Mouse (Mus musculus): Measurements from ENCODE around the gene Ccl24. TPM values are rescaled to one million over a fixed set of nuclear protein-coding genes. Genes with fewer than 3 reads are reported as not detected.
"Not testable (repeated sequence)": the region's sequence is repeated elsewhere in the genome, so short reads cannot be mapped to it uniquely, and the experiment has no call there.

The Ccl24 gene
- 1 to 10 TPM in 7 of 26 experiments, under 1 TPM in 4, not detected in 15; 0.66 to 3.3 (median 1.6) TPM for total RNA-seq (2018; cell fraction: chromatin; rRNA removed)
- 1 to 10 TPM in 20 of 26 experiments, under 1 TPM in 6; 0.42 to 6.8 (median 1.6) TPM for total RNA-seq (2018; cell fraction: cytosol; rRNA removed)
- total RNA-seq (2018; cell fraction: nucleus; rRNA removed): 1 to 10 TPM in 12 of 26 experiments, under 1 TPM in 5, not detected in 9; 0.36 to 5.5 (median 1.6) TPM
- 1.8 to 4.7 TPM in 2 of 3 replicates, not detected in the other for polyA plus RNA-seq (2018)

- no peak within 1 kb of the TSS for H3K4me3 ChIP-seq (ENCODE audit: inconsistent target)
Observed at GRCm38 (mm10) chr5:135573006-135573405, at the start of gene Ccl24. TSS of gene Ccl24 (minus strand) at chr5:135573049.

DNA sequence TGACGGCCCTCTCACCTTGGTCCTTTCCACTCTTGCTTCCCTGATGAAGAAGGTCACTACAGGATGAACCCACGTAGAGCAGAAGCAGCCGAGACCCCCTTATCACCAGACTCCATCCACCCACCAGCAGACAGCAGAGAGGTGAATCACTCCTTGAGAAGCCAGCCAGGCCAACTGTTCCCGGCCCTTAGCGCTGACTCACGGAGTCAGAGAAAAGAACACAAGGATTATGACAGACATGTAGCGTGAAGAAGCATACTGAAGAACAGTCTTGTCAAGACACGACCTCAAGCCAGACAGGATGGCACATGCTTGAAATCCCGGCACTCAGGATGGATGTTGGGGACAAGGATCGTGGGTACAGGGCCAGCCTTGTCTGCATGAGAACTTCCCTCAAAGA, 48.9 kb upstream of the Ccl24 start:
- WGBS (ENCODE audit: missing documents): 94% methylated on average over 10 of the region's 10 CpGs
- no peak overlapping the region for H3K27ac ChIP-seq
- H3K36me3 ChIP-seq (ENCODE audit: inconsistent target): no peaks in the 10 kb centered on the region
- no peak overlapping the region for H3K4me3 ChIP-seq (ENCODE audit: inconsistent target)
- no peaks in the 10 kb centered on the region for H3K79me2 ChIP-seq (ENCODE audit: inconsistent target)

More at GRCm38 (mm10) chr5:135573006-135573405, at the start of gene Ccl24:
- H3K36me3 ChIP-seq (ENCODE audit: inconsistent target): no peaks in the 10 kb centered on the region
- 4% methylated on average over 6 of the region's 6 CpGs for whole genome bisulfite sequencing (ENCODE audit: missing documents)
- no peak within 1 kb of the TSS; the same call in 1 of the 2 replicates for H3K27ac ChIP-seq
- no peaks in the 10 kb centered on the region for H3K79me2 ChIP-seq (ENCODE audit: inconsistent target)

DNA sequence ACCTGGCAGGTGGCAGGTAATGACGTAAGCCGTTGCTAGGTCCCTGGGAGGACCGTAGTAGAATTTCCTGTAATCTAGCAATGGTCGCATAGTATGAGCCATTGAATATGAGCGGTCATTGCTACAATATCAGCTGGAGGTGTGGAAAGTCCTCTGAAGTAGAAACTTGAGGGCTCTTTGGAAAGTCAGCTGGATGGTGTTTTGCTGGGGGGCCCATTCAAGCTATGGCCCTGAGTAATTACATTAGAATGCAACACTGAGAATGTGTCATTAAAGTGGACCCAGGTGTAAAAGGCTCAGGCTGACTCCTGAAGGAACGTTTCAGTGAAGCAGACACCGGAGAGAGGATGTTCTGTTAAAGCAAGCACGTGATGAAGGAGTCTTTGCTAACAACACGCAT, 47.7 kb upstream of the Ccl24 start:
- H3K4me3 ChIP-seq (ENCODE audit: inconsistent target): no peak overlapping the region
- 92% methylated on average over 9 of the region's 9 CpGs for WGBS (ENCODE audit: missing documents)

DNA sequence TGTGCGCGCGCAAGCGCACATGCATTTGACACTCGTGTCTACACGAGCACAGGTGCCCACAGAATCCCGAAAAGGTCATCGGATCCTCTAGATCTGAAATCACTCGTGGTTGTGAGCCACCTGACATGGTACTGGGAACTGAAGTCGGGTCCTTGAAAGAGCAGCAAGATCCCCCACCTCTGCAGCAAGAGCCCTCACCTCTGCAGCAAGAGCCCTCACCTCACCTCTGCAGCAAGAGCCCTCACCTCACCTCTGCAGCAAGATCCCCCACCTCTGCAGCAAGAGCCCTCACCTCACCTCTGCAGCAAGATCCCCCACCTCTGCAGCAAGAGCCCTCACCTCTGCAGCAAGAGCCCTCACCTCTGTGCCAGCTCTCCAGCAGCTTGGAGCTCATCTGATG, 46.9 kb upstream of the Ccl24 start:
- not testable (repeated sequence) for H3K79me2 ChIP-seq (ENCODE audit: inconsistent target); H3K27ac ChIP-seq; H3K4me3 ChIP-seq (ENCODE audit: inconsistent target); H3K36me3 ChIP-seq (ENCODE audit: inconsistent target)
- WGBS (ENCODE audit: missing documents): 72% methylated on average over 5 of the region's 10 CpGs

More for the DNA sequence above, 47.7 kb upstream of the Ccl24 start:
- no peaks in the 10 kb centered on the region for H3K36me3 ChIP-seq (ENCODE audit: inconsistent target)
- H3K27ac ChIP-seq: no peak overlapping the region
- no peaks in the 10 kb centered on the region for H3K79me2 ChIP-seq (ENCODE audit: inconsistent target)

- H3K79me2 ChIP-seq (ENCODE audit: inconsistent target): no peaks in the 10 kb centered on the region
- no peak overlapping the region for H3K4me3 ChIP-seq (ENCODE audit: inconsistent target)
- WGBS (ENCODE audit: missing documents): 89% methylated on average over 4 of the region's 4 CpGs
- no peaks in the 10 kb centered on the region for H3K36me3 ChIP-seq (ENCODE audit: inconsistent target)
- H3K27ac ChIP-seq: no peak overlapping the region
Observed at GRCm38 (mm10) chr5:135609794-135610193, 36.9 kb upstream of the Ccl24 start.

DNA sequence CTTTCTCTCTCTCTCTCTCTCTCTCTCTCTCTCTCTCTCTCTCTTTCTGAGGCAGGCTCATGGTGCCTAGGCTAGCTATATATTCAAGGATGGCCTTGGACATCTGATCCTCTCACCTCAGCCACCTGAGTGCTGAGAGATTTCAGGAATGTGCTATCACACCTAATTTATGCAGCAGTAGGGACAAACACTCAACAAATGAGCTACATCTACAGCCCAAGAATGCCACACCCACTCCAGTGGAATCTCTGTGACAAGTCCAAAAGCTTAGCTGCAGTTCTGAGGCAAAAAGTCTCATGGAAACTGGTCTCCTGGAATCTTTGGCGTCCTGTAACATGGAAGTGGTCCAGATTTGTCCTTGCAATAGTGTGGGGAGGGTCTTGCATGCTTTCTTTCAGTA, 34.7 kb upstream of the Ccl24 start:
- Histone ChIP-seq H3K4me3 (ENCODE audit: inconsistent target) (no peak overlapping the region), H3K27ac (no peak overlapping the region), H3K79me2 (ENCODE audit: inconsistent target) (no peaks in the 10 kb centered on the region), H3K36me3 (ENCODE audit: inconsistent target) (no peaks in the 10 kb centered on the region)
- 53% methylated on average over 1 of the region's 1 CpGs for WGBS (ENCODE audit: missing documents)

DNA sequence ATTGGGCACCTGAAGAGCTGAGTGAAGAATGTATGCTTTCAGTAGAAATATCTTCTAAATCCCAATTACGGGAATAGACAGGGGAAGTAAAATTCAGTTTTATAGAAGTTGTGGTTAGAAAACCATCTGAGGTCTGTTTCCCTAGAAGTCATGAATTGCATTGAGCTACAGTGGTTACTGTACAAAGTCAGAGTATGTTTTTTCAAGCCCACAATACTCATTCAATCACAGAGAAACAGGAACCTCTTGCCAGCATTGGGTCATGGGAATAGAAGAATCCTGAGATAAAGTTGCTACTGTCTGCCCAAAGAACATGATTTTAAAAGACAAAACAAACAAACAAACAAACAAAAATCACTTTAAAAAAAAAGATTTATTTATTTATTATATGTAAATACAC, 33.9 kb upstream of the Ccl24 start:
- WGBS (ENCODE audit: missing documents): no CpG with 5 or more reads among the region's 1 CpGs
- not testable (repeated sequence) for H3K4me3 ChIP-seq (ENCODE audit: inconsistent target); H3K79me2 ChIP-seq (ENCODE audit: inconsistent target); H3K36me3 ChIP-seq (ENCODE audit: inconsistent target); H3K27ac ChIP-seq

DNA sequence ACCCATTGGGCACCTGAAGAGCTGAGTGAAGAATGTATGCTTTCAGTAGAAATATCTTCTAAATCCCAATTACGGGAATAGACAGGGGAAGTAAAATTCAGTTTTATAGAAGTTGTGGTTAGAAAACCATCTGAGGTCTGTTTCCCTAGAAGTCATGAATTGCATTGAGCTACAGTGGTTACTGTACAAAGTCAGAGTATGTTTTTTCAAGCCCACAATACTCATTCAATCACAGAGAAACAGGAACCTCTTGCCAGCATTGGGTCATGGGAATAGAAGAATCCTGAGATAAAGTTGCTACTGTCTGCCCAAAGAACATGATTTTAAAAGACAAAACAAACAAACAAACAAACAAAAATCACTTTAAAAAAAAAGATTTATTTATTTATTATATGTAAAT, 31.8 kb upstream of the Ccl24 start:
- WGBS (ENCODE audit: missing documents): no CpG with 5 or more reads among the region's 1 CpGs
- H3K27ac ChIP-seq; H3K4me3 ChIP-seq (ENCODE audit: inconsistent target); H3K36me3 ChIP-seq (ENCODE audit: inconsistent target); H3K79me2 ChIP-seq (ENCODE audit: inconsistent target): not testable (repeated sequence)

- Histone ChIP-seq H3K36me3 (ENCODE audit: inconsistent target) (no peaks in the 10 kb centered on the region), H3K79me2 (ENCODE audit: inconsistent target) (no peaks in the 10 kb centered on the region), H3K27ac (no peak overlapping the region), H3K4me3 (ENCODE audit: inconsistent target) (no peak overlapping the region)
- 89% methylated on average over 9 of the region's 12 CpGs for WGBS (ENCODE audit: missing documents)
Observed at GRCm38 (mm10) chr5:135589996-135590784, 17.3 kb upstream of the Ccl24 start.

GRCm38 (mm10) chr5:135587764-135588163, 14.9 kb upstream of the Ccl24 start:
- 84% methylated on average over 3 of the region's 4 CpGs for WGBS (ENCODE audit: missing documents)

DNA sequence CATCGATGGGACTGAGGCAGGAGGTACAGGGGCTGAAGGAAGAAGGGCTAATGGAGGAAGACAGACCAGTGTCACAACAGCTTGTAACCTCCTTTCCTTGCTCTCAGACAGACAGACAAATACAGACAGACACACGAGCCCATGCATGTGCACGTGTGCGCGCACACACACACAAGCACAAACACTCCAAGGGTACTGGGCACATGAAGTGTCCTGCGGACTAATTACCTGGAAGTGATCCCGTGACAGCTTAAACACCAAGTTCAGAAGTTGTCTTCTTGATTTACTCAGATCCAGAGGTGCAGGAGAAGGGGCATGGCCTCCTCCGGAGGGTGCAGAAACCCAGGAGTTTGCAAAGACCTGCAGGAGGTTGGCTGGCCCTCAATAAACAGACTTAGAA, 12.8 kb upstream of the Ccl24 start:
- WGBS (ENCODE audit: missing documents): 98% methylated on average over 8 of the region's 8 CpGs
- Histone ChIP-seq H3K4me3 (ENCODE audit: inconsistent target) (no peak overlapping the region), H3K79me2 (ENCODE audit: inconsistent target) (no peaks in the 10 kb centered on the region), H3K27ac (no peak overlapping the region), H3K36me3 (ENCODE audit: inconsistent target) (no peaks in the 10 kb centered on the region)

More at GRCm38 (mm10) chr5:135587764-135588163, 14.9 kb upstream of the Ccl24 start:
- H3K36me3 ChIP-seq (ENCODE audit: inconsistent target): no peaks in the 10 kb centered on the region
- no peak overlapping the region for H3K27ac ChIP-seq
- no peaks in the 10 kb centered on the region for H3K79me2 ChIP-seq (ENCODE audit: inconsistent target)
- H3K4me3 ChIP-seq (ENCODE audit: inconsistent target): no peak overlapping the region

DNA sequence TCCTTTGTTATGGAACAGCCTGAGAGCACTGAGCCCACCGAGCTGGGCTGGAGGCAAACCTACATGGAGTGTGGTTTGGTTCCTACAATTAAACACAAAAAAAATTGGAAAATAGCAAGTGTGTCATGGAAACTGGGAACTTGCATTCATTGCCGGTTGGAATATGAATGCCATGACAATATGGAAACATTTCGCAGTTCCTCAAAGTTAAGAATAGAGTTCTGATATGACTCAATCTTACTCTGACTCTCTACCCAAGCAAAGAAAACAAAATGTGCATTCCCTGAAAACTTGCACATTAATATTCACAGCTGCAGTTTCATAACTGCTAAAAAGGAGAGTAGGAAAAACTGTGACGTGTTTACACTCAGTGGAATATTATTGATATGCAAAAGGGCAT, 9.5 kb upstream of the Ccl24 start:
- 55% methylated on average over 4 of the region's 4 CpGs for WGBS (ENCODE audit: missing documents)
- Histone ChIP-seq H3K4me3 (ENCODE audit: inconsistent target) (no peak overlapping the region), H3K36me3 (ENCODE audit: inconsistent target) (no peaks in the 10 kb centered on the region), H3K27ac (no peak overlapping the region), H3K79me2 (ENCODE audit: inconsistent target) (no peaks in the 10 kb centered on the region)

- Histone ChIP-seq H3K79me2 (ENCODE audit: inconsistent target) (no peaks in the 10 kb centered on the region), H3K4me3 (ENCODE audit: inconsistent target) (no peak overlapping the region), H3K27ac (no peak overlapping the region), H3K36me3 (ENCODE audit: inconsistent target) (no peaks in the 10 kb centered on the region)
- WGBS (ENCODE audit: missing documents): 88% methylated on average over 10 of the region's 10 CpGs
Observed at GRCm38 (mm10) chr5:135579331-135579751, 6.5 kb upstream of the Ccl24 start.

- H3K36me3 ChIP-seq (ENCODE audit: inconsistent target): no peaks in the 10 kb centered on the region
- no peak overlapping the region for H3K27ac ChIP-seq
- H3K79me2 ChIP-seq (ENCODE audit: inconsistent target): no peaks in the 10 kb centered on the region
- WGBS (ENCODE audit: missing documents): 91% methylated on average over 4 of the region's 4 CpGs
- H3K4me3 ChIP-seq (ENCODE audit: inconsistent target): no peak overlapping the region
Observed at GRCm38 (mm10) chr5:135576055-135576454, 3.2 kb upstream of the Ccl24 start.

DNA sequence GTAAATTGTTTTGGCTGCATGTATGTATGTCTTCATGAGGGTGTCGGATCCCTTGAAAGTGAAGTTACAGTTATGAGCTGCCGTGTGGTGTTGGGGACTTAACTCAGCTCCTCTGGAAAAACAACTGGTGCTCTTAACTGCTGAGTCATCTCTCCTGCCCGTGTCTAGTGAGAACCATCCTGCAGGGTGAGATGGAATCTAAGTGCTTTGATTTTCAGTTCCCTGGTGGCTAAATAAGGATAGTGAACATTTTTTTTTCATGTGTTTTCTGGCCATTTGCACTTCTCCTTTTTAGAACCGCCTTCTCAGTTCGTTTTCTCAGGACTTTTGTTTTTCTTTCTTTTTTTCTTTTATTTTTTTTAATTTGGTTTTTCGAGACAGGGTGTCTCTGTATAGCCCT, 4.2 kb downstream of the Ccl24 start:
- Histone ChIP-seq H3K4me3 (ENCODE audit: inconsistent target) (no peak overlapping the region), H3K79me2 (ENCODE audit: inconsistent target) (no peaks in the 10 kb centered on the region), H3K36me3 (ENCODE audit: inconsistent target) (no peaks in the 10 kb centered on the region), H3K27ac (peak overlapping the region; percentile 51)
- WGBS (ENCODE audit: missing documents): 3% methylated on average over 6 of the region's 6 CpGs

Data from macrophage (primary cell).